Mouse (Mus musculus) MEL (cell line): Measurements from ENCODE around the gene Gpr108.

Experiments used
- CTCF ChIP-seq, 3 experiments: IDR thresholded peaks in 2 of 3; conservative IDR thresholded peaks in 1 of 3; 2 replicates each; pipeline ENCODE4 v1.5.1; 2011 to 2012; ENCODE audit warnings: low read length in 3 of 3, low read depth in 2 of 3, mild to moderate bottlenecking in 2 of 3, improper control_type of control experiment in 1 of 3, inconsistent platforms in 1 of 3, mixed read lengths in 1 of 3, moderate library complexity in 1 of 3; ENCODE audit not compliant: control insufficient read depth in 1 of 3, insufficient read depth in 1 of 3, poor library complexity in 1 of 3, severe bottlenecking in 1 of 3
- RCOR1 ChIP-seq: IDR thresholded peaks from 2 replicates; pipeline ENCODE4 v1.6.1; 2012; ENCODE audit warnings: low read depth, mild to moderate bottlenecking, inconsistent platforms, low read length, improper control_type of control experiment
- UBTF ChIP-seq: IDR thresholded peaks from 2 replicates; pipeline ENCODE4 v1.6.1; 2012; ENCODE audit warnings: low read depth, mild to moderate bottlenecking, inconsistent platforms, low read length, improper control_type of control experiment, moderate library complexity, borderline replicate concordance; ENCODE audit not compliant: insufficient read depth
- ZNF384 ChIP-seq: IDR thresholded peaks from 2 replicates; pipeline ENCODE4 v1.6.1; 2012; ENCODE audit warnings: low read depth, mild to moderate bottlenecking, inconsistent platforms, low read length, improper control_type of control experiment

- TF ChIP-seq RCOR1 (no peak), ZNF384 (no peak), UBTF (no peak), CTCF (IDR thresholded peaks at IDR 0.05 in 2 of 3, conservative IDR thresholded peaks at IDR 0.05 in 1 of 3; ENCODE audit: control insufficient read depth in 1 of 3, insufficient read depth in 1 of 3, low read depth in 2 of 3, low read length in 3 of 3, poor library complexity in 1 of 3, severe bottlenecking in 1 of 3) (no peak)
These were observed 29.8 kb downstream of the Gpr108 start for GRCm38 (mm10) chr17:57218335-57218900.
